Mouse (Mus musculus): ENCODE data around the gene Pigk. TPM values are rescaled to one million over a fixed set of nuclear protein-coding genes. Genes with fewer than 3 reads are reported as not detected.

Pigk gene
- polyA plus RNA-seq, 1 experiment from 2014 or later: 51.4 TPM

- Histone ChIP-seq H3K4me1 (no peaks in the 10 kb centered on the region), H3K27ac (no peak overlapping the region), H3K27me3 (no peaks in the 10 kb centered on the region), H3K9ac (no peak overlapping the region), H3K9me3 (no peaks in the 10 kb centered on the region), H3K36me3 (no peaks in the 10 kb centered on the region), H3K4me2 (replicated peaks) (no peak overlapping the region), H3K4me3 (no peak overlapping the region)
- WGBS: 78% methylated on average over 4 of the region's 4 CpGs
- no peak for ATAC-seq (ENCODE audit: insufficient number of reproducible peaks, insufficient read depth, low FRiP score, low TSS enrichment)
These were observed 147.6 kb downstream of the Pigk start for GRCm38 (mm10) chr3:152861450-152861849.

DNA sequence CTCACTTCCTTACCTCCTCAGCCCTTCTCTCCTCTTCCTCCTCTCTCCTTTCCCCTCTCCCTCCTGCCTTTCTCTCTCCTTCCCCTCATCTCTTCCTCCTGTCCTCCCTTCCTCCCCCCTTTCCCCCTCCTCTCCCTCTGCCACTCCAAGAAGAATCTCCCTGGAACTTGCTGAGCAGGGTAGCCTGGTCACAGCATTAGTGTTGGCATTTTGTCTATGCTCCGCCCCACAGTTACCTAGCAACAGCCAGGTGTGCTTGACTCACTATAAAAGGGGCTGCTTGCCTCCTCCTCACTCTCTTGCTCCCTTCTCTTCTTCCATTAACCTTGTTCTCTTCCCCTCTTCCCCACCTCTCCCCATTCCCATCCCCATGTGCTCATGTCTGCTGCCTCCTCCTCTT, 148.1 kb downstream of the Pigk start:
- Histone ChIP-seq H3K36me3 (no peaks in the 10 kb centered on the region), H3K9ac (no peak overlapping the region), H3K27me3 (no peaks in the 10 kb centered on the region), H3K27ac (no peak overlapping the region), H3K4me2 (replicated peaks) (no peak overlapping the region), H3K4me1 (no peaks in the 10 kb centered on the region), H3K9me3 (no peaks in the 10 kb centered on the region), H3K4me3 (no peak overlapping the region)
- 56% methylated on average over 1 of the region's 1 CpGs for WGBS
- no peak for ATAC-seq (ENCODE audit: insufficient number of reproducible peaks, insufficient read depth, low FRiP score, low TSS enrichment)

DNA sequence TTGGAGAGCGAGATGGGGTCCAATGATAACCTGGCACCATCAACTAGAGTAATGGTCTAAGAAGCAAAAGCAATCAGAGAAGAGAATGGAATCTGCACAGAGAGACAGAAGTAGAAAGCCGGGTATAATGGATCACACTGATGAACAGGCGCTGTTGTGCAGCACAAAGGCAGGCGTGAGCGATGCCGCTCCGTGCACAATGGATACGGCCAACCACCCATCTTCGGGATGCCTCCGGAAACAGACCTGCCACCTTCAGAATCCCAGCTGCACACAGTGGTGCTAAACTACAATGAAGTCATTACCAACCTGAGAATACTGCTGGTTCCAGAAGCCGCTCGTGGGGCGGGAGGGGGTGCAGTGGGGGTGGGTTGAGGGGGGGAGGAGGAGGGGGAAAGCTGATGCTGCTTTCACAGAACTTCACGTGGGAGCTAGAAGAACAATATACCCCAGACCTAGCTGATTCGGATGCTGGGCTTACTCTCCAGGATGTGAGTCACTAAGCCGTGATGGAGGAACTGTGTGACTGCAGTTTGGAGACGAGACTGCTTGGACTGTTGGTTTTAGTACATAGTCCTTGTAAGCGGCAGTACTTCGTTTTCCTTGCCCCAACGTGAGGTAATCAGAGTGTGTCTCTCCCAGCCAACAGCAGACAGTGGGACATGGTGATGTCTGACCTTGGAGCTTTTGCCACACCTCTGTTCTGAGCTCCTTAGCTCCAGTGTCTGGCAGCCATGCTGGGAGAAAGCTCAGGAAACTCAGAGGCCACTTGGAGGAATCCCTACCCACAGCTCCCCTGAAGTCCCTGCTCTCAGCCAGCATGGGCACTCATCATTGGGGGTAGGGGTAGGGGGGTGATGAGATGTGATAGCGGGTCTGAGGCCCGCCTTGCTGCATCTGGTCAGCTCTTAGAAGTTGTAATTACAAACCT, 152.4 kb downstream of the Pigk start:
- 83% methylated on average over 22 of the region's 22 CpGs for WGBS
- Histone ChIP-seq H3K4me1 (no peaks in the 10 kb centered on the region), H3K4me3 (no peak overlapping the region), H3K27ac (no peak overlapping the region), H3K36me3 (no peaks in the 10 kb centered on the region), H3K4me2 (replicated peaks) (no peak overlapping the region), H3K9me3 (no peaks in the 10 kb centered on the region), H3K9ac (no peak overlapping the region), H3K27me3 (no peaks in the 10 kb centered on the region)
- ATAC-seq (ENCODE audit: insufficient number of reproducible peaks, insufficient read depth, low FRiP score, low TSS enrichment): no peak

DNA sequence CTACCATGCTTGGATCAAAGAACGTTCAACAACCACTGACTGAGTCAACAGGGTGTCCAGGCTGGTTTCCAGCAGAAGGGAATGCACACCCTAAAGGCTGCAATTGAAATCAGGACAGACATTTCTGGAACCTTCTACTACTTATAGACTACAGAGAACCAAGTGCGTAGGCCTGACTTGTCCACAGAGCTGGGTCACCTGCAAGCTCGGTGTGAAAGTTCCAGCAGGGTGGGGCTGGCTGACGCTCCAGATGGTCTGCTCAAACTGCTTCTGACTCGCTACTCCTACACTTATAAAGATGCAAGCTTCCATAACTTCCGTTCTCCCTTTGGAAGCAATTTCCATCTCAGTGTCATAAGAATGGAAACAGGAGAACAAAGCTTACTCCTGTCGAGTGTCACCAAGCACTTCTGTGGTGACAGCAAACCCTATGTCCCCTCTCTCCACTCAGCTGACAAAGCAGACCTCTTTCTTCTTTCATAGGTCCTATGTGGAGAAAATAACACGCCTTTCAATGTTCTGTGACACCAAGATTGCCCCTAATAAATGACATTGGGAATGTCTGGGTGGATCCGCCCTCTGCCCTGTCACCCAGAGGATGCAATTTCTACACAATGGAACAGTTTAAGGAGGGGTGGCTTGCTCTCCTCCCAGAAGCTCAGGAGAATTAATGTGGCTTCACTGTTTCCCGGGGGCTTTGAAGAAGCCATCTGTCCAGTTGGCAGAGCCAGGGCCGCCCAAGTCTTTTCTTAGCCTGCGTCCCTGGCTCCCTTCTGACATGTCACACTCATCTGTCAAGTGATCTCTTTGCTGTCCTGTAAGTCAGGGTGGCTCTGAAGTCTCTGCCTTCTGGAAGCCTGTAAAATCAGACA, 154.0 kb downstream of the Pigk start:
- Histone ChIP-seq H3K9ac (no peak overlapping the region), H3K27me3 (no peaks in the 10 kb centered on the region), H3K4me3 (no peak overlapping the region), H3K27ac (no peak overlapping the region), H3K36me3 (no peaks in the 10 kb centered on the region), H3K4me1 (no peaks in the 10 kb centered on the region), H3K4me2 (replicated peaks) (no peak overlapping the region), H3K9me3 (no peaks in the 10 kb centered on the region)
- ATAC-seq (ENCODE audit: insufficient number of reproducible peaks, insufficient read depth, low FRiP score, low TSS enrichment): no peak
- 84% methylated on average over 12 of the region's 12 CpGs for WGBS

GRCm38 (mm10) chr3:152872054-152872453, 158.2 kb downstream of the Pigk start:
- WGBS: 80% methylated on average over 12 of the region's 12 CpGs
- no peak overlapping the region for H3K9ac ChIP-seq
- no peak overlapping the region for H3K4me3 ChIP-seq

DNA sequence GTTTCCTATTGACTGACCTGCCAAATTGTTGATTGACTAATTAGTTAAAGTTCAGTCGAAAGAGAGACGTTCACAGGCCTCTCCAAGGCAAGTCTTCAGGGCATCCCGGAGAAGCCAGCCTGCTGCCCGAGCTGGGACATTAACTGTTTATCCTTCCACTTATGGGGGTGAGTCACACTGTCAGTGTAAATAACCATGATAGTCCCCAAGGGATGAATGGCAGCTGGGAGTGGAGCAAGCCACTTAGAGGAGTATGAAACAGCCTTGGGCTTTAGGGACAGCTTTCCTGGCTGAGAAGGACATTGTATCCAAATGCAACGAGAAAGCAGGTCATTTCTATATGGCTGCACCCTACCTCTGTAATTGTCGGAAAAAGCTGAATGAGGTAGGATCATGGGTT, 158.7 kb downstream of the Pigk start:
- H3K27me3 ChIP-seq: no peaks in the 10 kb centered on the region

More at GRCm38 (mm10) chr3:152872054-152872453, 158.2 kb downstream of the Pigk start:
- ATAC-seq (ENCODE audit: insufficient number of reproducible peaks, insufficient read depth, low FRiP score, low TSS enrichment): no peak
- Histone ChIP-seq H3K4me1 (no peaks in the 10 kb centered on the region), H3K27ac (no peak overlapping the region), H3K4me2 (replicated peaks) (no peak overlapping the region), H3K27me3 (no peaks in the 10 kb centered on the region), H3K9me3 (no peaks in the 10 kb centered on the region), H3K36me3 (no peaks in the 10 kb centered on the region)

DNA sequence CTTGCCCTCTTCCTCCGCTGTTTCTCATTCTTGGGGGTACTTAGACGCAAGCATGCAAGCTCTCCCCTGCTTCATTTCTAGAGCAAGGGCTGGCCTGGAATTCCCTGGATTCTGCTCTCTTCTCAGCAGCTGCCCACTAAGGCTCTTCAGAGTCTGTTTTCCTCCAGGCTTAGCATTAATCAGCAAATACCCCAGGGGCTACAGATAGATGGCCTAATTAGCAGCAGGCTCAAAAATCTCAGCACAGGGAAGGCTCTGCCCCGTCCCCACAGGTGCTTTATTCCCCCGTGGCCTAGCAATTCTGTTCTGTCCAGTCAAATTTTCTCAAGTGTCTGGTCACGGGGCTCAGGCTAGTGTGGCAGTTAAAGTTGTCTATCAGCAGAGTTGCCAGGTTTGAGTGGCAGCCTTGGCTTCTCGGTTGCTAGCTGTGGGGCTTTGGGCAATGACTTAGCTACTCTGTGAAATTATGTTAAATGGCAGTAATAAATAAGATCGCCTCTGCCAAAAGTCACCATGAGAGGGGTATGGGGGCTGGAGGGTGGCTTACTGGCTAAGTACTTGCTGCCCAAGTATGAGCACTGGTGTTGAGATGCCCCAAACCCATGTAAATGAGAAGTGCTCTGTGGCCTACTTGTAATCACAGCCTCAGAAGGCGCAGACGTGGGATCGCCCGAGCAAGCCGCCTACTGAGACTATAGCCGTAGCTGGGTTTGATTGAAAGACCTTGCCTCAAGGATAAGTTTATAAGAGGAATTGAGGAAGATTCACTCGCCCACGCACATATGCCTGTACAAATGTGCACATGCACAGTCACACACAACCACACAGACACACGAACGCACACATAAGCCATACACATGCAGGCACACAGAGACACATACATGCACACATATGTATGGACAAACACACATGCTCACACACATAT, 160.8 kb downstream of the Pigk start:
- Histone ChIP-seq H3K9me3 (no peaks in the 10 kb centered on the region), H3K4me2 (replicated peaks) (no peak overlapping the region), H3K4me1 (no peaks in the 10 kb centered on the region), H3K27ac (no peak overlapping the region), H3K36me3 (no peaks in the 10 kb centered on the region), H3K9ac (no peak overlapping the region), H3K4me3 (no peak overlapping the region), H3K27me3 (no peaks in the 10 kb centered on the region)
- ATAC-seq (ENCODE audit: insufficient number of reproducible peaks, insufficient read depth, low FRiP score, low TSS enrichment): no peak
- 77% methylated on average over 17 of the region's 17 CpGs for WGBS

More for the DNA sequence above, 158.7 kb downstream of the Pigk start:
- Histone ChIP-seq H3K4me1 (no peaks in the 10 kb centered on the region), H3K4me3 (no peak overlapping the region), H3K9ac (no peak overlapping the region), H3K9me3 (no peaks in the 10 kb centered on the region), H3K4me2 (replicated peaks) (no peak overlapping the region), H3K36me3 (no peaks in the 10 kb centered on the region), H3K27ac (no peak overlapping the region)
- 59% methylated on average over 6 of the region's 6 CpGs for whole genome bisulfite sequencing
- ATAC-seq (ENCODE audit: insufficient number of reproducible peaks, insufficient read depth, low FRiP score, low TSS enrichment): no peak

DNA sequence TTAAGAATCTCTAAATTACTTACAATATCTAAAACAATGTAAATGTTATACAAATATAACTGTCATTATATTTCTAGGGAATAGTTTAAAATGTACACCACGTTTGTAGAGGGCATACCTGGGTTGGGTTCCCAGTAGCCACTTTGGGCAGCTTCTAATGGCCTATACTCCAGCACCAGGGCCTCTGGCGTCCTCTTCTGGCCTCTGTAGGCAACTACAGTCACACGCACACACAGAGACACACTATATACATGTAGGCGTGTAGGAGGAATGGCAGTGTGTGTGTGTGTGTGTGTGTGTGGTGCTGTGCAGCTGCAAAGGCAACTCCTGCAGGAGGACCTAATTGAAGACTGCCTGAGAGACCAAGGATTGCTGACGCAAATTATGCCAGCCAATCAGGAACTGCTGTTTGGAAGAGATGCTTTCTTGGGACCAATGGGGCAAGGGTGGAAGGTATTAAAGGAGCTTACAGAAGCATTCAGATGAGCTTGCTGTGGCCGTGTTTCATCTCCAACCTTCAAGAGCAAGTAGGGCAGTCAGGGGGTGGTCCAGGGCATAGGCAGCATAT, 161.9 kb downstream of the Pigk start:
- Histone ChIP-seq H3K9ac (no peak overlapping the region), H3K36me3 (no peaks in the 10 kb centered on the region), H3K27ac (no peak overlapping the region), H3K27me3 (no peaks in the 10 kb centered on the region), H3K4me2 (replicated peaks) (no peak overlapping the region), H3K9me3 (no peaks in the 10 kb centered on the region), H3K4me1 (peaks cover 7% of the 10 kb centered on the region), H3K4me3 (no peak overlapping the region)
- 79% methylated on average over 6 of the region's 6 CpGs for WGBS
- no peak for ATAC-seq (ENCODE audit: insufficient number of reproducible peaks, insufficient read depth, low FRiP score, low TSS enrichment)

GRCm38 (mm10) chr3:152880121-152880835, 166.4 kb downstream of the Pigk start:
- Histone ChIP-seq H3K9ac (no peak overlapping the region), H3K9me3 (no peaks in the 10 kb centered on the region), H3K27me3 (no peaks in the 10 kb centered on the region), H3K27ac (no peak overlapping the region), H3K4me2 (replicated peaks) (0 out of 2 replicates have a peak overlapping the region, but pooled peaks have one; percentile 8), H3K36me3 (no peaks in the 10 kb centered on the region), H3K4me3 (no peak overlapping the region), H3K4me1 (peaks cover 24% of the 10 kb centered on the region)
- ATAC-seq (ENCODE audit: insufficient number of reproducible peaks, insufficient read depth, low FRiP score, low TSS enrichment): no peak; the same call in 1 of the 2 replicates
- WGBS: 26% methylated on average over 15 of the region's 15 CpGs

DNA sequence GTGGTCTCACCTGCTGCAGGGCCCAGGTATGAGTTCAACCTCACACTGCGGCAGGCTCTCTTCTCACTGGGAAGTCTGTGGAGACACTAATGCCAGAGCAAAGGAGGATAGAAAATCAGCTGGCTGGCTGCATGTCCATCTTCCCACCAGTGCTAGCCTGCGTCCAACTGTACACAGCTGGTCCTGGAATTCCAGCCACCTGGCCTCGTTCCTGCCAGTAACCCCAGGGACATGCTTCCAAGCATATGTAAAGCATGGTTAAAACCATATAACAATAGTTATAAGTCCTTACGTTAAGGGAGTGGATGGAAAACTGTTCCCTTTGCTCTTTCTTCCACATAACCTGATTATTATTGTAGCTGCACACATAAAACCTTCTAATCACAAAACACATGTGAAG, 167.8 kb downstream of the Pigk start:
- H3K27ac ChIP-seq: no peak overlapping the region
- H3K9me3 ChIP-seq: no peaks in the 10 kb centered on the region
- 55% methylated on average over 4 of the region's 4 CpGs for WGBS
- no peak overlapping the region for H3K4me2 ChIP-seq (replicated peaks)
- H3K36me3 ChIP-seq: no peaks in the 10 kb centered on the region
- H3K27me3 ChIP-seq: no peaks in the 10 kb centered on the region
- peaks cover 24% of the 10 kb centered on the region for H3K4me1 ChIP-seq
- H3K9ac ChIP-seq: no peak overlapping the region
- H3K4me3 ChIP-seq: no peak overlapping the region
- no peak for ATAC-seq (ENCODE audit: insufficient number of reproducible peaks, insufficient read depth, low FRiP score, low TSS enrichment)

Measured in embryonic facial prominence, embryonic 12.5 days (tissue).